Mouse (Mus musculus): ENCODE results near the gene Kcnma1. TPM values are rescaled to one million over a fixed set of nuclear protein-coding genes. Genes with fewer than 3 reads are reported as not detected.

The Kcnma1 gene
- polyA plus RNA-seq, 1 experiment from 2014 or later = 0.62 TPM

DNA sequence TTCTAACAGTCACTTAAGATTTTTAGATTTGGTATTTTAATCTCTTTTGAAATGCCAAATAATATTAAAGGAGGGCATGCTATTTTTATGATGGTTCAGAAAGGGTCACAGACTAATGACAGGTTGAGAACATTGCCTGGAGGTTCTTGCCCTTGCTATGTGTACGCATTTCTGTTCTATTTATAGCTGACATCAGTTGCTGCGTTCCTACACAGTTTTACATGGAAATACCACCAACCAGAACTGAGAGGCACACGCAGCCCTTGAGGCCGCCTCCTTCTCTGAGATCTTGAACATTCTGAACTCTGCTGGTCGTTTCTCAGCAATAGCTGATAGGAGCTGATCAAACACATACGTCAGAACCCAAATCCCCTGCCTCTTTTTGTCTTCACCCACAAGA is 387.4 kb downstream of the Kcnma1 start:
- Histone ChIP-seq H3K9ac (replicated peaks; ENCODE audit: low read depth) (no peak overlapping the region), H3K27me3 (replicated peaks; ENCODE audit: insufficient read depth, low read length) (no peaks in the 10 kb centered on the region), H3K4me1 (ENCODE audit: insufficient read depth, low read depth, low read length) (no peaks in the 10 kb centered on the region), H3K36me3 (ENCODE audit: insufficient read depth, low read length) (no peaks in the 10 kb centered on the region), H3K4me2 (replicated peaks; ENCODE audit: low read depth, low read length) (no peak overlapping the region), H3K9me3 (ENCODE audit: low read length) (no peaks in the 10 kb centered on the region), H3K27ac (ENCODE audit: low read length) (no peak overlapping the region), H3K4me3 (ENCODE audit: low read depth, low read length) (no peak overlapping the region)
- no peak for DNase-seq (ENCODE audit: low spot score)
- no peak for ATAC-seq
- TF ChIP-seq EP300 (IDR thresholded peaks at IDR 0.05) (no peak), CTCF (IDR thresholded peaks at IDR 0.05) (no peak)
- WGBS = 48% methylated on average over 6 of the region's 6 CpGs

DNA sequence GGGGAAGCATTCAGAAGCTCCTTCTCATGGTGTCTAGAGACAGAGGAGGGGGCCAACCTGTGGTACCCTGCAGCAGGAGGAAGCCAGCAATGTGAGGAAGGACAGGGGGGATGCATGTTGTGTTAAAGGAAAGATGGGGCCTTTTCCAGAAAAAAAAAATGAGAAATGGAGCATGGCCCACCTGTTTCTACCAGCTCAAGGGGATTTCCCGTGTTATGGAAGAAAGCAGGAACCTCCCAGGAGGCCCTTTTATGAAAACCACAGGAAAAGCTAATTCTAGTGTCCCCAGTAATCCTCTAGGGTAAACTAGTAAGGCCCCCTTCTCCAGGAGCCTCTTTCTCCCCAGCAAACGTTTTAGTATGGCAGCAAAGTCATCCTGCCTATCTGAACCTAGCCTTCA is 388.2 kb downstream of the Kcnma1 start:
- Histone ChIP-seq H3K27ac (ENCODE audit: low read length) (no peak overlapping the region), H3K27me3 (replicated peaks; ENCODE audit: insufficient read depth, low read length) (no peaks in the 10 kb centered on the region), H3K36me3 (ENCODE audit: insufficient read depth, low read length) (no peaks in the 10 kb centered on the region), H3K4me2 (replicated peaks; ENCODE audit: low read depth, low read length) (no peak overlapping the region), H3K4me3 (ENCODE audit: low read depth, low read length) (no peak overlapping the region), H3K4me1 (ENCODE audit: insufficient read depth, low read depth, low read length) (no peaks in the 10 kb centered on the region), H3K9me3 (ENCODE audit: low read length) (no peaks in the 10 kb centered on the region), H3K9ac (replicated peaks; ENCODE audit: low read depth) (no peak overlapping the region)
- ATAC-seq (no peak), DNase-seq (ENCODE audit: low spot score) (no peak)
- TF ChIP-seq CTCF (IDR thresholded peaks at IDR 0.05) (no peak), EP300 (IDR thresholded peaks at IDR 0.05) (no peak)
- 35% methylated on average over 2 of the region's 2 CpGs for WGBS

DNA sequence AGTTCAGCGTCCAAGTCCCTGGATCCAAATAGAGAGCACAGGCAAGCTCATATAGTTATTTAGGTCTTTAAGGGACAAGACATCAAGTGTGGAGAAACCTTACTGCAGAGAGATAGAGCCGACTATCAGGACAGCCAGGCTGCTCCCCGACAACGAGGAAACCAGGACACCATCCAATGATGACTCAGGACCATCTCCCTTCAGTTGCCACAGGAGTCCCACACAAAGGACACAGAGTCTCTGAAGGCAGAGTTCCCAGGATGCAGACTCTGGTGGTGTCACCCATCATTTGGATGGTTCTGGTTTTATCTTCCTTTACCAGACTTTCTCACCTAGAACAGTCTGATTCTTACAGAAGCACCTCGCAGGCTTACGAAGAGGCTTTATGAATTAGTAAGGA is 388.9 kb downstream of the Kcnma1 start:
- Histone ChIP-seq H3K9ac (replicated peaks; ENCODE audit: low read depth) (no peak overlapping the region), H3K4me3 (ENCODE audit: low read depth, low read length) (no peak overlapping the region), H3K4me2 (replicated peaks; ENCODE audit: low read depth, low read length) (no peak overlapping the region), H3K36me3 (ENCODE audit: insufficient read depth, low read length) (no peaks in the 10 kb centered on the region), H3K9me3 (ENCODE audit: low read length) (no peaks in the 10 kb centered on the region), H3K27ac (ENCODE audit: low read length) (no peak overlapping the region), H3K4me1 (ENCODE audit: insufficient read depth, low read depth, low read length) (no peaks in the 10 kb centered on the region), H3K27me3 (replicated peaks; ENCODE audit: insufficient read depth, low read length) (no peaks in the 10 kb centered on the region)
- ATAC-seq (no peak), DNase-seq (ENCODE audit: low spot score) (no peak)
- 87% methylated on average over 6 of the region's 6 CpGs for WGBS
- no peak for TF ChIP-seq CTCF (IDR thresholded peaks at IDR 0.05)
- no peak for TF ChIP-seq EP300 (IDR thresholded peaks at IDR 0.05)

DNA sequence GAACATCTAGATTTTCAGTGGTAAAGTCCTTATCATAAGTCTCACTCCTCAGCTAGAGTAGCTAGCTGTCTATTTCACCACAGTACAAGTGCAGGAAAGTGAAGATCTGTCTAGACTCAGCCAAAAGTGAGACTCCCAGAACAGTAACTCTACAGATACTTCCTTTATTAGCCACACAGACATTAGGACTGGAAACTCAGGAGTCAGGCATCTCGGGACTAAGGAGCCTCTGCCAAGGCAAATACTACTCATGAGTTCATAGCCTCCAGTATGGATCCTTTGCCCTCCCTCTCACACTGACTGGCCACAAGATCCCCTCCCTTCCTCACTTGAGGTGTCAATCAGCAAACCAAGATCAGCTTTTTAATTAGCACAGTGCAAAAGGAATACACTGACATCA is 389.8 kb downstream of the Kcnma1 start:
- no peaks in the 10 kb centered on the region for H3K27me3 ChIP-seq (replicated peaks; ENCODE audit: insufficient read depth, low read length)
- H3K4me2 ChIP-seq (replicated peaks; ENCODE audit: low read depth, low read length) = no peak overlapping the region
- H3K9ac ChIP-seq (replicated peaks; ENCODE audit: low read depth) = no peak overlapping the region
- H3K27ac ChIP-seq (ENCODE audit: low read length) = no peak overlapping the region
- H3K9me3 ChIP-seq (ENCODE audit: low read length) = no peaks in the 10 kb centered on the region
- no peak for TF ChIP-seq CTCF (IDR thresholded peaks at IDR 0.05)
- TF ChIP-seq EP300 (IDR thresholded peaks at IDR 0.05) = no peak
- ATAC-seq (no peak), DNase-seq (ENCODE audit: low spot score) (no peak)
- no peaks in the 10 kb centered on the region for H3K4me1 ChIP-seq (ENCODE audit: insufficient read depth, low read depth, low read length)
- WGBS = 65% methylated on average over 1 of the region's 1 CpGs
- H3K36me3 ChIP-seq (ENCODE audit: insufficient read depth, low read length) = no peaks in the 10 kb centered on the region
- no peak overlapping the region for H3K4me3 ChIP-seq (ENCODE audit: low read depth, low read length)

DNA sequence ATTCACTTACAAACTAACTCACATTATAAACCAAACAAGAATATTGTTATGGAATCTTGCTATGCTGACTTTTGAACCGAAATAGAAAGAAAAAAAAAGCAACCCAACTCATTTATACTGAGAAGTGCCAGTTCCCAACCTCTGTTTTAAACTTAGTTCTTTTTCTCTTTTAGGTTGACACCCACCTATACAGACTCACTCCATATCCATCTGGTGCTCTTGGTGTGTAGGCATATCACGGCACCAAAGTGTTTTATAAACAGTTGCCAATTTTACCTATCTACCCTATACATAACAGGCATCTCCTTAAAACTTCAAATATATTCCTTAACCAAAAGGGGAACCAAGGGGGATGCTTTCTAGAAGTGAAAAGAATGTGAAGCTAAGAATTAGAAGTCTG is 393.6 kb downstream of the Kcnma1 start:
- TF ChIP-seq CTCF (IDR thresholded peaks at IDR 0.05) (no peak), EP300 (IDR thresholded peaks at IDR 0.05) (no peak)
- 72% methylated on average over 2 of the region's 2 CpGs for WGBS
- no peak overlapping the region for H3K4me3 ChIP-seq (ENCODE audit: low read depth, low read length)
- H3K27ac ChIP-seq (ENCODE audit: low read length) = no peak overlapping the region
- H3K36me3 ChIP-seq (ENCODE audit: insufficient read depth, low read length) = no peaks in the 10 kb centered on the region
- H3K4me1 ChIP-seq (ENCODE audit: insufficient read depth, low read depth, low read length) = no peaks in the 10 kb centered on the region
- DNase-seq (ENCODE audit: low spot score) (no peak), ATAC-seq (no peak)
- H3K27me3 ChIP-seq (replicated peaks; ENCODE audit: insufficient read depth, low read length) = no peaks in the 10 kb centered on the region
- no peaks in the 10 kb centered on the region for H3K9me3 ChIP-seq (ENCODE audit: low read length)
- no peak overlapping the region for H3K4me2 ChIP-seq (replicated peaks; ENCODE audit: low read depth, low read length)
- H3K9ac ChIP-seq (replicated peaks; ENCODE audit: low read depth) = no peak overlapping the region

DNA sequence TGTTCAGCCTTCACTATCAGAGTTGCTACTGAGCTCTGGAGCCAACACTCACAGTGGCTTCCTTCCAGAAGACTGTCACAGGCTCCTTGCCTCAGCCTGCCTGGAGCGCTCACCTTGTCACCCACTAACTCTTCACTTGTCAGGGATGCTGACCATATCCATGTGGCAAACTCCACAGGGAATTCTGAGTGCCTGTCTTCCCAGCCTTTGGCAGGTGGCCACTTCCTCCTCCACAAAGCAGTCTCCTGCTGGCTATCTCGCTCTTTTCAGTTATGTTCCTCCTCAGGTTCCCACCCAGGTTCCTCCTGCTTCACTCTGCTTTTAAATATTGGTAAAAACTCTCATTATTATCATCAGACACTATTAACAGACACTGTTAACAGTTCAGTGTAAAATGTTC is 395.3 kb downstream of the Kcnma1 start:
- H3K4me2 ChIP-seq (replicated peaks; ENCODE audit: low read depth, low read length) = no peak overlapping the region
- H3K4me1 ChIP-seq (ENCODE audit: insufficient read depth, low read depth, low read length) = no peaks in the 10 kb centered on the region
- H3K36me3 ChIP-seq (ENCODE audit: insufficient read depth, low read length) = no peaks in the 10 kb centered on the region
- 71% methylated on average over 2 of the region's 2 CpGs for WGBS
- H3K27ac ChIP-seq (ENCODE audit: low read length) = no peak overlapping the region
- H3K9ac ChIP-seq (replicated peaks; ENCODE audit: low read depth) = no peak overlapping the region
- no peak overlapping the region for H3K4me3 ChIP-seq (ENCODE audit: low read depth, low read length)
- ATAC-seq (no peak), DNase-seq (ENCODE audit: low spot score) (no peak)
- H3K9me3 ChIP-seq (ENCODE audit: low read length) = no peaks in the 10 kb centered on the region
- H3K27me3 ChIP-seq (replicated peaks; ENCODE audit: insufficient read depth, low read length) = no peaks in the 10 kb centered on the region
- TF ChIP-seq EP300 (IDR thresholded peaks at IDR 0.05) = no peak
- TF ChIP-seq CTCF (IDR thresholded peaks at IDR 0.05) = no peak

DNA sequence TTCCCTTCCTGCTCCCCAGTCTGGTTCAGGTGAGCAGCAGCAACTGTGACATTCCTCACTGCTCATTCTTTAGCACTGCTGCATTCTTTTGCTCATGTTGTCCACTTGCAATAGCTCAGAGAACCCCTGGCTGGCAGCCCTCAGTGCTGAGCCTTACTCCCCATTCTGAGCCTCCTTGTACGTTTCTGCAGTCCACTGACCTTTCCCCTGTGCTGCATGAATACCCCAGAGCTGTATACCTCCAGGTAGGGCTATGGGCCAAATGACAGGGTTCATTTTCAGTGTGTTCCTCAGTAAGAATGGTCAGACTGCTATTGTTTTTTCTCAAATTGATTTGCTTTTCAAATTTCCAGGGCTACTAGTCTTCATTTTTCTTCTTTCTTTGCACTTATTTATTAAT is 396.2 kb downstream of the Kcnma1 start:
- Histone ChIP-seq H3K27ac (ENCODE audit: low read length) (no peak overlapping the region), H3K27me3 (replicated peaks; ENCODE audit: insufficient read depth, low read length) (no peaks in the 10 kb centered on the region), H3K4me1 (ENCODE audit: insufficient read depth, low read depth, low read length) (no peaks in the 10 kb centered on the region), H3K36me3 (ENCODE audit: insufficient read depth, low read length) (no peaks in the 10 kb centered on the region), H3K4me3 (ENCODE audit: low read depth, low read length) (no peak overlapping the region), H3K9ac (replicated peaks; ENCODE audit: low read depth) (no peak overlapping the region), H3K9me3 (ENCODE audit: low read length) (no peaks in the 10 kb centered on the region), H3K4me2 (replicated peaks; ENCODE audit: low read depth, low read length) (no peak overlapping the region)
- 33% methylated on average over 1 of the region's 1 CpGs for WGBS
- TF ChIP-seq CTCF (IDR thresholded peaks at IDR 0.05) = no peak
- TF ChIP-seq EP300 (IDR thresholded peaks at IDR 0.05) = no peak
- ATAC-seq = no peak
- no peak for DNase-seq (ENCODE audit: low spot score)

Data from lung, postnatal 0 days (tissue).